Mouse (Mus musculus): ENCODE measurements around the gene Zbtb46. TPM values are rescaled to one million over a fixed set of nuclear protein-coding genes. Genes with fewer than 3 reads are reported as not detected.

Gene Zbtb46
- 1 to 10 TPM; 6.2 to 8.5 TPM for total RNA-seq (2023)

GRCm38 (mm10) chr2:181459153-181459672 lies at the start of gene Zbtb46:
Gene Zbtb46 (minus strand): TSS chr2:181459426.

GRCm38 (mm10) chr2:181496831-181497547 lies 37.8 kb upstream of the Zbtb46 start, which contains the start of gene Tpd52l2:
Gene Tpd52l2 (plus strand): TSS chr2:181497142.

GRCm38 (mm10) chr2:181493156-181493927 lies 34.1 kb upstream of the Zbtb46 start, which contains the start of gene Abhd16b:
Gene Abhd16b (plus strand): TSS chr2:181493206.

GRCm38 (mm10) chr2:181379778-181380177 lies 79.4 kb downstream of the Zbtb46 start, which contains the start of gene Lime1:
Gene Lime1 (plus strand): TSS chr2:181380078.

GRCm38 (mm10) chr2:181364860-181365596 lies 94.2 kb downstream of the Zbtb46 start, which contains the start of the genes Zgpat and Arfrp1:
Gene Zgpat (plus strand): TSS chr2:181364928.
Gene Arfrp1 (minus strand): TSS chr2:181365404.

Other genes with a start within 250 kb of the Zbtb46 start
- gene Srms, start 246.2 kb downstream of the Zbtb46 start, total RNA-seq (2023): not detected
- gene Fndc11, start 239.4 kb downstream of the Zbtb46 start, total RNA-seq (2023): not detected
- gene Helz2, start 217.4 kb downstream of the Zbtb46 start, total RNA-seq (2023): 10 to 100 TPM; 57.6 to 57.7 TPM
- 10 to 100 TPM; 26.5 to 28.5 TPM for gene Gmeb2, start 171.4 kb downstream of the Zbtb46 start, total RNA-seq (2023)
- not detected for gene Stmn3, start 144.9 kb downstream of the Zbtb46 start, total RNA-seq (2023)
- 10 to 100 TPM; 24.7 to 26.6 TPM for gene Rtel1, start 139.7 kb downstream of the Zbtb46 start, total RNA-seq (2023)
- 10 to 100 TPM; 39.2 to 39.5 TPM for gene Zgpat, start 94.5 kb downstream of the Zbtb46 start, total RNA-seq (2023)
- gene Arfrp1, start 94.0 kb downstream of the Zbtb46 start, total RNA-seq (2023): 10 to 100 TPM; 54.3 to 60.9 TPM
- 10 to 100 TPM; 23.7 to 30.1 TPM for gene Lime1, start 79.3 kb downstream of the Zbtb46 start, total RNA-seq (2023)
- not detected for gene Abhd16b, start 33.8 kb upstream of the Zbtb46 start, total RNA-seq (2023)
- gene Tpd52l2, start 37.7 kb upstream of the Zbtb46 start, total RNA-seq (2023): 10 to 100 TPM; 77.9 to 80.4 TPM
- 10 to 100 TPM; 93.9 to 98.2 TPM for gene Dnajc5, start 61.1 kb upstream of the Zbtb46 start, total RNA-seq (2023)
- gene Uckl1, start 125.5 kb upstream of the Zbtb46 start, total RNA-seq (2023): 100 to 1,000 TPM; 126 to 127 TPM
- gene Prpf6, start 132.4 kb upstream of the Zbtb46 start, total RNA-seq (2023): 10 to 100 TPM; 37.5 to 42.1 TPM
- 10 to 100 TPM; 15.1 to 18.4 TPM for gene Zfp512b, start 133.4 kb upstream of the Zbtb46 start, total RNA-seq (2023)
- 1 to 10 TPM; 2.2 to 3.5 TPM for gene Samd10, start 139.8 kb upstream of the Zbtb46 start, total RNA-seq (2023)
- gene Gm29797, start 197.6 kb upstream of the Zbtb46 start, total RNA-seq (2023): not detected
- gene Sox18, start 212.2 kb upstream of the Zbtb46 start, total RNA-seq (2023): not detected
- gene Tcea2, start 220.9 kb upstream of the Zbtb46 start, total RNA-seq (2023): 10 to 100 TPM in 1 of 2 experiments, 1 to 10 TPM in 1; 8.8 to 11.2 TPM
- gene Rgs19, start 234.6 kb upstream of the Zbtb46 start, total RNA-seq (2023): 100 to 1,000 TPM; 177 to 199 TPM
- not detected for gene Lkaaear1, start 239.0 kb upstream of the Zbtb46 start, total RNA-seq (2023)

Measured in monocyte, adult 59 days (primary cell).